Mouse (Mus musculus) neural tube, embryonic 11.5 days (tissue): ENCODE data around the gene Utrn. TPM values are rescaled to one million over a fixed set of nuclear protein-coding genes. Genes with fewer than 3 reads are reported as not detected.
A peak's percentile ranks its signal among the peaks of the same experiment; 100 is the strongest.

Experiments used
- ATAC-seq: fragments of 200-750 bp; cut with Nextera tagmentation; 2 replicates; pipeline ENCODE4 v1.8.0; 2017; ENCODE audit warnings: moderate number of reproducible peaks, mild to moderate bottlenecking, moderate TSS enrichment, moderate library complexity; ENCODE audit not compliant: insufficient read depth, low FRiP score, low TSS enrichment
- DNase-seq: peaks from one replicate; pipeline ENCODE4 v3.0.0-alpha.2; 2015; ENCODE audit warnings: low spot score
- H3K27ac ChIP-seq: fragments of 300-500 bp; sonication (generic); 2 replicates; pipeline ENCODE4 v1.5.1; 2014; ENCODE audit warnings: low read depth, mild to moderate bottlenecking, low read length
- H3K27me3 ChIP-seq: fragments of 300-500 bp; sonication (generic); 2 replicates; pipeline ENCODE4 v1.6.1; 2014; ENCODE audit warnings: mild to moderate bottlenecking, low read length, mixed read lengths; ENCODE audit not compliant: control insufficient read depth, insufficient read depth
- H3K36me3 ChIP-seq: fragments of 300-500 bp; sonication (generic); 2 replicates; pipeline ENCODE4 v1.6.1; 2014; ENCODE audit warnings: mild to moderate bottlenecking, low read length, moderate library complexity, mixed read lengths; ENCODE audit not compliant: control insufficient read depth, insufficient read depth
- H3K4me1 ChIP-seq: fragments of 300-500 bp; sonication (generic); 2 replicates; pipeline ENCODE4 v1.6.1; 2014; ENCODE audit warnings: low read length, mixed read lengths; ENCODE audit not compliant: control insufficient read depth, insufficient read depth
- H3K4me2 ChIP-seq: fragments of 300-500 bp; sonication (generic); 2 replicates; pipeline ENCODE4 v1.6.1; 2014; ENCODE audit warnings: low read depth, mild to moderate bottlenecking, moderate library complexity
- H3K4me3 ChIP-seq: fragments of 300-500 bp; sonication (generic); 2 replicates; pipeline ENCODE4 v1.5.1; 2014; ENCODE audit warnings: low read depth, low read length
- H3K9ac ChIP-seq: fragments of 300-500 bp; sonication (generic); 2 replicates; pipeline ENCODE4 v1.6.1; 2014; ENCODE audit warnings: mild to moderate bottlenecking, low read length
- H3K9me3 ChIP-seq: fragments of 300-500 bp; sonication (generic); 2 replicates; pipeline ENCODE4 v1.6.1; 2016; ENCODE audit warnings: low read length; ENCODE audit not compliant: control insufficient read depth
- WGBS: fragments of 180-500 bp; shearing (Covaris S2); extraction: QIAGEN DNeasy Blood & Tissue Kit; methylation state at CpG from one replicate; pipeline ENCODE4 v1.1.7; 2014; 5-methylcytosine and 5-hydroxymethylcytosine counted together
- polyA plus RNA-seq: library from polyadenylated mRNA; unstranded; fragments of >200 nt; fragmentation: Nextera tagmentation; extraction: Ambion mirVana; gene quantifications from 2 replicates; pipeline ENCODE4 v1.2.1, GENCODE M21; 2014

The Utrn gene
- polyA plus RNA-seq, 1 experiment from 2014 or later: 47.4 TPM

- no peak overlapping the region for H3K9ac ChIP-seq
- WGBS: 89% methylated on average over 8 of the region's 8 CpGs
- no peak overlapping the region for H3K4me2 ChIP-seq
- peaks cover 21% of the 10 kb centered on the region; the same call in 1 of the 2 replicates for H3K4me1 ChIP-seq
- no peak for ATAC-seq
- H3K36me3 ChIP-seq: no peaks in the 10 kb centered on the region
- no peak overlapping the region for H3K27ac ChIP-seq
- no peak overlapping the region for H3K4me3 ChIP-seq
- no peaks in the 10 kb centered on the region for H3K27me3 ChIP-seq
- DNase-seq: no peak
- H3K9me3 ChIP-seq: no peaks in the 10 kb centered on the region
Observed at GRCm38 (mm10) chr10:12575849-12576435, 293.2 kb downstream of the Utrn start.

GRCm38 (mm10) chr10:12574760-12575159 lies 294.4 kb downstream of the Utrn start:
- WGBS: 44% methylated on average over 10 of the region's 10 CpGs
- no peak overlapping the region for H3K4me2 ChIP-seq
- H3K27ac ChIP-seq: 0 out of 2 replicates have a peak overlapping the region, but pooled peaks have one; percentile 8
- DNase-seq (no peak), ATAC-seq (no peak)
- no peaks in the 10 kb centered on the region for H3K36me3 ChIP-seq
- peaks cover 21% of the 10 kb centered on the region; the same call in 1 of the 2 replicates for H3K4me1 ChIP-seq
- H3K27me3 ChIP-seq: no peaks in the 10 kb centered on the region
- no peak overlapping the region for H3K4me3 ChIP-seq
- no peaks in the 10 kb centered on the region for H3K9me3 ChIP-seq
- H3K9ac ChIP-seq: no peak overlapping the region; the same call in 1 of the 2 replicates

GRCm38 (mm10) chr10:12573601-12574000 lies 295.6 kb downstream of the Utrn start:
- no peak; the same call in 1 of the 2 replicates for ATAC-seq

GRCm38 (mm10) chr10:12572759-12573158 lies 296.4 kb downstream of the Utrn start:
- Histone ChIP-seq H3K4me3 (no peak overlapping the region), H3K27ac (no peak overlapping the region), H3K9me3 (no peaks in the 10 kb centered on the region), H3K36me3 (no peaks in the 10 kb centered on the region), H3K9ac (no peak overlapping the region), H3K4me2 (no peak overlapping the region), H3K4me1 (peaks cover 21% of the 10 kb centered on the region; the same call in 1 of the 2 replicates), H3K27me3 (no peaks in the 10 kb centered on the region)
- DNase-seq (no peak), ATAC-seq (no peak)
- WGBS: 20% methylated on average over 4 of the region's 4 CpGs

More at GRCm38 (mm10) chr10:12573601-12574000, 295.6 kb downstream of the Utrn start:
- no peaks in the 10 kb centered on the region for H3K27me3 ChIP-seq
- no peak overlapping the region for H3K27ac ChIP-seq
- no peak overlapping the region for H3K4me3 ChIP-seq
- WGBS: 4% methylated on average over 5 of the region's 6 CpGs
- H3K4me2 ChIP-seq: no peak overlapping the region; the same call in 1 of the 2 replicates
- no peaks in the 10 kb centered on the region for H3K9me3 ChIP-seq
- DNase-seq: peak; percentile 20
- H3K36me3 ChIP-seq: no peaks in the 10 kb centered on the region
- H3K4me1 ChIP-seq: peaks cover 21% of the 10 kb centered on the region; the same call in 1 of the 2 replicates
- peak overlapping the region; percentile 10; the same call in 1 of the 2 replicates for H3K9ac ChIP-seq

- Histone ChIP-seq H3K4me3 (no peak overlapping the region), H3K27ac (no peak overlapping the region), H3K9ac (no peak overlapping the region), H3K9me3 (no peaks in the 10 kb centered on the region), H3K4me2 (no peak overlapping the region), H3K36me3 (no peaks in the 10 kb centered on the region), H3K4me1 (no peaks in the 10 kb centered on the region), H3K27me3 (no peaks in the 10 kb centered on the region)
- ATAC-seq: no peak
- 86% methylated on average over 4 of the region's 4 CpGs for WGBS
- DNase-seq: no peak
Observed at GRCm38 (mm10) chr10:12564425-12564824, 304.7 kb downstream of the Utrn start.

- Histone ChIP-seq H3K27me3 (no peaks in the 10 kb centered on the region), H3K4me2 (no peak overlapping the region), H3K36me3 (no peaks in the 10 kb centered on the region), H3K4me1 (peaks cover 5% of the 10 kb centered on the region; the same call in 1 of the 2 replicates), H3K4me3 (no peak overlapping the region), H3K9ac (no peak overlapping the region), H3K27ac (no peak overlapping the region), H3K9me3 (no peaks in the 10 kb centered on the region)
- no peak for DNase-seq
- WGBS: 71% methylated on average over 5 of the region's 5 CpGs
- ATAC-seq: no peak
Observed at GRCm38 (mm10) chr10:12558810-12559209, 310.4 kb downstream of the Utrn start.

- Histone ChIP-seq H3K36me3 (no peaks in the 10 kb centered on the region), H3K4me2 (no peak overlapping the region), H3K27me3 (no peaks in the 10 kb centered on the region), H3K4me1 (peaks cover 30% of the 10 kb centered on the region), H3K4me3 (no peak overlapping the region), H3K9me3 (no peaks in the 10 kb centered on the region), H3K9ac (no peak overlapping the region), H3K27ac (no peak overlapping the region)
- DNase-seq: no peak
- no peak for ATAC-seq
- 26% methylated on average over 2 of the region's 2 CpGs for WGBS
Observed at GRCm38 (mm10) chr10:12554090-12554718, 315.0 kb downstream of the Utrn start.

GRCm38 (mm10) chr10:12552890-12553278 lies 316.3 kb downstream of the Utrn start:
- H3K4me1 ChIP-seq: peaks cover 40% of the 10 kb centered on the region
- no peaks in the 10 kb centered on the region for H3K27me3 ChIP-seq
- no peak overlapping the region for H3K4me2 ChIP-seq
- no peaks in the 10 kb centered on the region for H3K36me3 ChIP-seq
- no peak overlapping the region for H3K9ac ChIP-seq
- ATAC-seq (0 out of 2 replicates have a peak, but pooled peaks have one; percentile 36), DNase-seq (no peak)
- no peaks in the 10 kb centered on the region for H3K9me3 ChIP-seq
- no peak overlapping the region for H3K4me3 ChIP-seq
- H3K27ac ChIP-seq: peak overlapping the region; percentile 65
- 10% methylated on average over 5 of the region's 5 CpGs for WGBS
